Mouse (Mus musculus): Measurements from ENCODE around the gene Plk5. TPM values are rescaled to one million over a fixed set of nuclear protein-coding genes. Genes with fewer than 3 reads are reported as not detected.
A peak's percentile ranks its signal among the peaks of the same experiment; 100 is the strongest.
"Not testable (repeated sequence)": the region's sequence is repeated elsewhere in the genome, so short reads cannot be mapped to it uniquely, and the experiment has no call there.

Gene Plk5
- polyA plus RNA-seq, 1 experiment = 5.9 TPM

GRCm38 (mm10) chr10:80342305-80342748 lies 13.9 kb upstream of the Plk5 start:
- peaks cover 2% of the 10 kb centered on the region; the same call in 1 of the 2 replicates for H3K27me3 ChIP-seq (ENCODE audit: control insufficient read depth, insufficient read depth, low read length)
- 4% methylated on average over 26 of the region's 26 CpGs for WGBS
- TF ChIP-seq POLR2A (IDR thresholded peaks at IDR 0.05; ENCODE audit: low read depth, low read length) = no peak
- TF ChIP-seq CTCF (IDR thresholded peaks at IDR 0.05; ENCODE audit: extremely low read depth, insufficient read length, insufficient replicate concordance, low read depth, low read length) = no peak
- no peaks in the 10 kb centered on the region for H3K36me3 ChIP-seq (ENCODE audit: control insufficient read depth, insufficient read depth, low read length)
- H3K4me1 ChIP-seq (ENCODE audit: control insufficient read depth, insufficient read depth, insufficient read length, low read length) = peaks cover 43% of the 10 kb centered on the region
- no peak overlapping the region for H3K27ac ChIP-seq (ENCODE audit: insufficient read depth, low read depth, low read length)
- H3K4me3 ChIP-seq (ENCODE audit: low read depth, low read length) = peak overlapping the region; percentile 33

- 2% methylated on average over 33 of the region's 33 CpGs for WGBS
- H3K27ac ChIP-seq (ENCODE audit: insufficient read depth, low read depth, low read length) = no peak overlapping the region
Measured at GRCm38 (mm10) chr10:80342749-80343424, 13.4 kb upstream of the Plk5 start.

GRCm38 (mm10) chr10:80343425-80343895 lies 12.8 kb upstream of the Plk5 start:
- Histone ChIP-seq H3K27ac (ENCODE audit: insufficient read depth, low read depth, low read length) (peak overlapping the region; percentile 100), H3K4me3 (ENCODE audit: low read depth, low read length) (peak overlapping the region; percentile 36), H3K36me3 (ENCODE audit: control insufficient read depth, insufficient read depth, low read length) (no peaks in the 10 kb centered on the region), H3K4me1 (ENCODE audit: control insufficient read depth, insufficient read depth, insufficient read length, low read length) (peaks cover 47% of the 10 kb centered on the region), H3K27me3 (ENCODE audit: control insufficient read depth, insufficient read depth, low read length) (peaks cover 2% of the 10 kb centered on the region; the same call in 1 of the 2 replicates)
- no peak for TF ChIP-seq CTCF (IDR thresholded peaks at IDR 0.05; ENCODE audit: extremely low read depth, insufficient read length, insufficient replicate concordance, low read depth, low read length)
- no peak for TF ChIP-seq POLR2A (IDR thresholded peaks at IDR 0.05; ENCODE audit: low read depth, low read length)
- 34% methylated on average over 13 of the region's 13 CpGs for WGBS

More at GRCm38 (mm10) chr10:80342749-80343424, 13.4 kb upstream of the Plk5 start:
- peaks cover 2% of the 10 kb centered on the region; the same call in 1 of the 2 replicates for H3K27me3 ChIP-seq (ENCODE audit: control insufficient read depth, insufficient read depth, low read length)
- no peaks in the 10 kb centered on the region for H3K36me3 ChIP-seq (ENCODE audit: control insufficient read depth, insufficient read depth, low read length)
- peak overlapping the region; percentile 36 for H3K4me3 ChIP-seq (ENCODE audit: low read depth, low read length)
- peaks cover 46% of the 10 kb centered on the region for H3K4me1 ChIP-seq (ENCODE audit: control insufficient read depth, insufficient read depth, insufficient read length, low read length)
- TF ChIP-seq CTCF (IDR thresholded peaks at IDR 0.05; ENCODE audit: extremely low read depth, insufficient read length, insufficient replicate concordance, low read depth, low read length) (no peak), POLR2A (IDR thresholded peaks at IDR 0.05; ENCODE audit: low read depth, low read length) (no peak)

- Histone ChIP-seq H3K4me1 (ENCODE audit: control insufficient read depth, insufficient read depth, insufficient read length, low read length) (peaks cover 49% of the 10 kb centered on the region), H3K27ac (ENCODE audit: insufficient read depth, low read depth, low read length) (peak overlapping the region; percentile 100), H3K27me3 (ENCODE audit: control insufficient read depth, insufficient read depth, low read length) (peaks cover 2% of the 10 kb centered on the region; the same call in 1 of the 2 replicates), H3K4me3 (ENCODE audit: low read depth, low read length) (peak overlapping the region; percentile 54), H3K36me3 (ENCODE audit: control insufficient read depth, insufficient read depth, low read length) (no peaks in the 10 kb centered on the region)
- WGBS = 9% methylated on average over 9 of the region's 9 CpGs
- TF ChIP-seq POLR2A (IDR thresholded peaks at IDR 0.05; ENCODE audit: low read depth, low read length) (no peak; the same call in 1 of the 2 replicates), CTCF (IDR thresholded peaks at IDR 0.05; ENCODE audit: extremely low read depth, insufficient read length, insufficient replicate concordance, low read depth, low read length) (no peak)
Measured at GRCm38 (mm10) chr10:80344131-80344661, 12.1 kb upstream of the Plk5 start.

- H3K4me1 ChIP-seq (ENCODE audit: control insufficient read depth, insufficient read depth, insufficient read length, low read length) = peaks cover 49% of the 10 kb centered on the region
- 10% methylated on average over 16 of the region's 16 CpGs for WGBS
- H3K27ac ChIP-seq (ENCODE audit: insufficient read depth, low read depth, low read length) = peak overlapping the region; percentile 100
- peak overlapping the region; percentile 66 for H3K4me3 ChIP-seq (ENCODE audit: low read depth, low read length)
- H3K36me3 ChIP-seq (ENCODE audit: control insufficient read depth, insufficient read depth, low read length) = no peaks in the 10 kb centered on the region
- TF ChIP-seq POLR2A (IDR thresholded peaks at IDR 0.05; ENCODE audit: low read depth, low read length) (peak; percentile 11; the same call in 1 of the 2 replicates), CTCF (IDR thresholded peaks at IDR 0.05; ENCODE audit: extremely low read depth, insufficient read length, insufficient replicate concordance, low read depth, low read length) (no peak)
- H3K27me3 ChIP-seq (ENCODE audit: control insufficient read depth, insufficient read depth, low read length) = peaks cover 2% of the 10 kb centered on the region; the same call in 1 of the 2 replicates
Measured at GRCm38 (mm10) chr10:80345122-80345521, 11.1 kb upstream of the Plk5 start.

GRCm38 (mm10) chr10:80345929-80346328 lies 10.3 kb upstream of the Plk5 start:
- not testable (repeated sequence) for H3K36me3 ChIP-seq (ENCODE audit: control insufficient read depth, insufficient read depth, low read length); H3K27ac ChIP-seq (ENCODE audit: insufficient read depth, low read depth, low read length); H3K27me3 ChIP-seq (ENCODE audit: control insufficient read depth, insufficient read depth, low read length); H3K4me3 ChIP-seq (ENCODE audit: low read depth, low read length)
- peaks cover 51% of the 10 kb centered on the region for H3K4me1 ChIP-seq (ENCODE audit: control insufficient read depth, insufficient read depth, insufficient read length, low read length)
- WGBS = 89% methylated on average over 6 of the region's 6 CpGs

GRCm38 (mm10) chr10:80347514-80347967 lies 8.7 kb upstream of the Plk5 start:
- peak overlapping the region; percentile 39 for H3K27ac ChIP-seq (ENCODE audit: insufficient read depth, low read depth, low read length)
- 5% methylated on average over 17 of the region's 17 CpGs for WGBS
- peaks cover 46% of the 10 kb centered on the region for H3K4me1 ChIP-seq (ENCODE audit: control insufficient read depth, insufficient read depth, insufficient read length, low read length)
- no peaks in the 10 kb centered on the region for H3K27me3 ChIP-seq (ENCODE audit: control insufficient read depth, insufficient read depth, low read length)
- peak overlapping the region; percentile 61 for H3K4me3 ChIP-seq (ENCODE audit: low read depth, low read length)
- no peaks in the 10 kb centered on the region for H3K36me3 ChIP-seq (ENCODE audit: control insufficient read depth, insufficient read depth, low read length)
- peak; percentile 3; the same call in 1 of the 2 replicates for TF ChIP-seq POLR2A (IDR thresholded peaks at IDR 0.05; ENCODE audit: low read depth, low read length)
- TF ChIP-seq CTCF (IDR thresholded peaks at IDR 0.05; ENCODE audit: extremely low read depth, insufficient read length, insufficient replicate concordance, low read depth, low read length) = no peak
